Mouse (Mus musculus) thymus, adult 2 months (tissue): ENCODE results near the gene Slc35e4. TPM values are rescaled to one million over a fixed set of nuclear protein-coding genes. Genes with fewer than 3 reads are reported as not detected.

Experiments used
- DNase-seq: peaks from one replicate; pipeline ENCODE4 v3.0.0; 2021
- H3K27ac ChIP-seq: fragments of 200-500 bp; 2 replicates; pipeline ENCODE4 v1.5.1; 2012; ENCODE audit warnings: low read length, control low read depth; ENCODE audit not compliant: control insufficient read depth, insufficient read depth
- H3K27me3 ChIP-seq: fragments of 200-500 bp; 2 replicates; pipeline ENCODE4 v1.6.1; 2012; ENCODE audit warnings: mild to moderate bottlenecking, low read length, moderate library complexity, mixed read lengths; ENCODE audit not compliant: control insufficient read depth, insufficient read depth
- H3K36me3 ChIP-seq: fragments of 200-500 bp; 2 replicates; pipeline ENCODE4 v1.6.1; 2012; ENCODE audit warnings: mild to moderate bottlenecking, low read length, moderate library complexity; ENCODE audit not compliant: control insufficient read depth, insufficient read depth
- H3K4me1 ChIP-seq: fragments of 200-500 bp; replicated peaks from 2 replicates; pipeline ENCODE4 v1.6.1; 2012; ENCODE audit warnings: low read length; ENCODE audit not compliant: control insufficient read depth, insufficient read depth
- H3K4me3 ChIP-seq: fragments of 200-500 bp; 2 replicates; pipeline ENCODE4 v1.5.1; 2012; ENCODE audit warnings: mild to moderate bottlenecking, low read length, control low read depth, moderate library complexity; ENCODE audit not compliant: control insufficient read depth, insufficient read depth
- CTCF ChIP-seq: fragments of 200-500 bp; IDR thresholded peaks from 2 replicates; pipeline ENCODE4 v1.5.1; 2012; ENCODE audit warnings: mild to moderate bottlenecking, control low read depth, low read length, moderate library complexity, borderline replicate concordance; ENCODE audit not compliant: control insufficient read depth, poor library complexity, insufficient read depth; ENCODE audit errors: extremely low read depth
- POLR2A ChIP-seq: fragments of 200-500 bp; IDR thresholded peaks from 2 replicates; pipeline ENCODE4 v1.6.1; 2012; ENCODE audit warnings: mild to moderate bottlenecking, low read length, control low read depth, moderate library complexity; ENCODE audit not compliant: control insufficient read depth, poor library complexity, insufficient read depth; ENCODE audit errors: extremely low read depth
- WGBS: fragments of 180-500 bp; shearing (Covaris S2); methylation state at CpG from one replicate; pipeline ENCODE4 v1.1.7; 2018; 5-methylcytosine and 5-hydroxymethylcytosine counted together
- polyA plus RNA-seq: library from polyadenylated mRNA; depleted of rRNA; stranded (reverse); fragments of >200 nt; gene quantifications from 2 replicates; pipeline ENCODE4 v1.2.3, GENCODE M21; 2012

The Slc35e4 gene
- polyA plus RNA-seq, 1 experiment: 3.9 TPM

- Histone ChIP-seq H3K27ac (no peak overlapping the region), H3K4me1 (no peaks in the 10 kb centered on the region), H3K27me3 (peaks cover 2% of the 10 kb centered on the region; the same call in 1 of the 2 replicates), H3K4me3 (no peak overlapping the region), H3K36me3 (no peaks in the 10 kb centered on the region)
- TF ChIP-seq POLR2A (no peak), CTCF (no peak)
- DNase-seq: no peak
- WGBS: 42% methylated on average over 1 of the region's 1 CpGs
Measured at GRCm38 (mm10) chr11:3946386-3946785, 31.9 kb upstream of the Slc35e4 start.

DNA sequence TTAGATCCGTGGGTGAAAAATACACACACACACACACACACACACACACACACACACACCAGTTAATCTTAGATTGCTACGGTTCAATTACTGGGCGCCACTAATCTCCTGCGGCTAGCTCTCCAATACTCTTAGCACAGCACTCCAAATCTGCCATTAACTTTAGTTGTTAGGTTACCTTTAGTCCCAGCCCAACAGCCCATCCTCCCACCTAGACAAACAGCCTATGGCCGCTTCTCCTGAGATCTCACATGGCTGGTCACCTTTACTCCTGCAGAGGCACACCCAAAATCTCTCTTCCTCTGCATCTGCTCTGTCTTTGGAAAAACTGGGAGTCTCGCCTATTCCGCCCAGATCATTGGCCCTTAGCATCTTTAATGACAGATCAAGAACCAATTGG is 26.9 kb upstream of the Slc35e4 start:
- WGBS: 97% methylated on average over 7 of the region's 7 CpGs
- DNase-seq: no peak
- peaks cover 2% of the 10 kb centered on the region; the same call in 1 of the 2 replicates for H3K27me3 ChIP-seq
- no peaks in the 10 kb centered on the region for H3K36me3 ChIP-seq
- TF ChIP-seq POLR2A (no peak), CTCF (no peak)
- no peak overlapping the region for H3K4me3 ChIP-seq
- H3K27ac ChIP-seq: no peak overlapping the region
- no peaks in the 10 kb centered on the region for H3K4me1 ChIP-seq

DNA sequence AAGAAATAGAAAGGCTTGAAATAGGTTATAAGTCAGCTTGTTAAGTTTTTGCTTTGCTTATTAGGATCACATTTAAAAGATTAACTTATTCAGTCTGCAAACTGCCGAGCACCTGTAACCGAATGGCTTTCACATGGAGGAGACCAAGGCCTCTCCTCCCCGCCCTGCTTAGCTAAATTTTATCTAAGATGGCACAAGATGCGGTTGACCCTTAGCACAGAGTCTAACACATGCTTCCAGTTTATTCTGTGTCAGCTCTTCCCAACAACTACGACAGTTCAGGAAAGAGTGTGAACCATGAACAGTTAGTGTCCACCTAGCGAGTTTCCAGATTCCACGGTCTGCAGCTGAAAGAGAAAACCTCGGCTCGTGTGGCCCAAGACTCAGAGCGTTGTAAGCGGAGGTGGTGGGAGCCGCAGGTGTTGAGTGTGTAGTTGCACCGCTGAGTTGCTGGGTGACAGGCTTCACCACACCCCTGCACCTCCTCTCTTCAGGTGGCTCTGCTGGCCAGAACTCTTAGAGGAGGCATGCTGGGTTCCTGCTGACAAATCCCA is 22.9 kb upstream of the Slc35e4 start:
- DNase-seq: no peak
- H3K4me1 ChIP-seq: no peaks in the 10 kb centered on the region
- no peak overlapping the region for H3K4me3 ChIP-seq
- H3K27ac ChIP-seq: no peak overlapping the region
- H3K36me3 ChIP-seq: no peaks in the 10 kb centered on the region
- WGBS: 90% methylated on average over 13 of the region's 13 CpGs
- H3K27me3 ChIP-seq: no peaks in the 10 kb centered on the region
- no peak for TF ChIP-seq POLR2A
- no peak for TF ChIP-seq CTCF

DNA sequence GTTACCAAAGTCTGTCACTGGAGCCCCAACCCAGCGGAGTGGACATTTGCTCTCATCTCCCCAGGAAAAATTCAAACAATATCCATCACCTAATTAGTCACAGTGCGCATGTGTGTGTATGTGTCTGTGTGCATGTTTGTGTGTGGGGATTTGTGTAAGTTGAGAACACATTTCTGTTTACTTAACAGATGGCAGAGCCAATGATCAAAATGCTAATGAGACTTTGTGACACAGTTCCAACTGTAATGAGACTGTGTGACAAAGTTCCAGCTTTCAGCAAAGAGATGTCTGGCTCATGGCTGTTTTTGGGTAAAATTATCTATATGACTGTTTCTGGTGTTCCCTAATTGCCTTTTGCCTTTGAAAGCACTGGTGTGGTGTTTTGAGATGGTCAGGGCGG is 21.9 kb upstream of the Slc35e4 start:
- 98% methylated on average over 3 of the region's 3 CpGs for WGBS
- Histone ChIP-seq H3K36me3 (no peaks in the 10 kb centered on the region), H3K27ac (no peak overlapping the region), H3K4me3 (no peak overlapping the region), H3K27me3 (no peaks in the 10 kb centered on the region), H3K4me1 (peaks cover 5% of the 10 kb centered on the region)
- no peak for DNase-seq
- TF ChIP-seq CTCF (no peak), POLR2A (no peak)

DNA sequence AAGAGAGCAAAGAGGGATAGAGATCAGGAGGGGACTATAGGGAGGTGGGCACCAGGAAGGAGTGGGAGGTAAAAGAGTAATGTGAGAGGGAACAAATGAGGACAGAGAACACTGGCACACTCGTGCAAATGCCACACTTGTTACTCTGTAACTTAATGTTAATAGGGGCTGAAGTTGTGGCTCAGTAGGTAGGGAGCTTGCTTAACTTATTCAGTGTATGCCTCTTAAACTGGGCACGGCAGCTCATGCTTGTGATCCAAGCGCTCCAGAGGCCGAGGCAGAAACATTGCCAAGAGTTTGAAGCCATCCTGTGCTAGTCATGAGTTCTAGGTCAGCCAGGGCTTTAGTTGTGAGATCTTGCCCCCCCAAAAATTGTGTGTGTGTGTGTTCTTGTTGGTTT is 20.7 kb upstream of the Slc35e4 start:
- no peak for DNase-seq
- TF ChIP-seq POLR2A (no peak), CTCF (no peak)
- Histone ChIP-seq H3K4me1 (peaks cover 6% of the 10 kb centered on the region), H3K4me3 (no peak overlapping the region), H3K27me3 (no peaks in the 10 kb centered on the region), H3K27ac (no peak overlapping the region), H3K36me3 (no peaks in the 10 kb centered on the region)
- WGBS: 82% methylated on average over 4 of the region's 4 CpGs

- H3K4me3 ChIP-seq: no peak overlapping the region
- H3K27me3 ChIP-seq: no peaks in the 10 kb centered on the region
- 94% methylated on average over 9 of the region's 9 CpGs for WGBS
- no peak for DNase-seq
- no peak overlapping the region for H3K27ac ChIP-seq
- TF ChIP-seq CTCF: no peak
- no peak for TF ChIP-seq POLR2A
- H3K36me3 ChIP-seq: no peaks in the 10 kb centered on the region
- peaks cover 6% of the 10 kb centered on the region for H3K4me1 ChIP-seq
Measured at GRCm38 (mm10) chr11:3933756-3934285, 19.4 kb upstream of the Slc35e4 start.

GRCm38 (mm10) chr11:3931511-3932211 is 17.2 kb upstream of the Slc35e4 start, which contains the start of gene Tcn2:
TSS of gene Tcn2 (minus strand) at chr11:3932159.
- TF ChIP-seq POLR2A: no peak
- TF ChIP-seq CTCF: no peak
- peak; percentile 73 for DNase-seq
- Histone ChIP-seq H3K4me3 (peak within 1 kb of the TSS; percentile 37), H3K27me3 (no peaks in the 10 kb centered on the region), H3K36me3 (no peaks in the 10 kb centered on the region), H3K4me1 (peaks cover 6% of the 10 kb centered on the region), H3K27ac (no peak within 1 kb of the TSS)
- 1% methylated on average over 20 of the region's 26 CpGs for WGBS
